Mouse (Mus musculus) neural tube, embryonic 11.5 days (tissue): ENCODE results near the gene Gtf2f1. TPM values are rescaled to one million over a fixed set of nuclear protein-coding genes. Genes with fewer than 3 reads are reported as not detected.

Experiments used
- ATAC-seq: fragments of 200-750 bp; cut with Nextera tagmentation; 2 replicates; pipeline ENCODE4 v1.8.0; 2017; ENCODE audit warnings: moderate number of reproducible peaks, mild to moderate bottlenecking, moderate TSS enrichment, moderate library complexity; ENCODE audit not compliant: insufficient read depth, low FRiP score, low TSS enrichment
- DNase-seq: peaks from one replicate; pipeline ENCODE4 v3.0.0-alpha.2; 2015; ENCODE audit warnings: low spot score
- H3K27ac ChIP-seq: fragments of 300-500 bp; sonication (generic); 2 replicates; pipeline ENCODE4 v1.5.1; 2014; ENCODE audit warnings: low read depth, mild to moderate bottlenecking, low read length
- H3K27me3 ChIP-seq: fragments of 300-500 bp; sonication (generic); 2 replicates; pipeline ENCODE4 v1.6.1; 2014; ENCODE audit warnings: mild to moderate bottlenecking, low read length, mixed read lengths; ENCODE audit not compliant: control insufficient read depth, insufficient read depth
- H3K36me3 ChIP-seq: fragments of 300-500 bp; sonication (generic); 2 replicates; pipeline ENCODE4 v1.6.1; 2014; ENCODE audit warnings: mild to moderate bottlenecking, low read length, moderate library complexity, mixed read lengths; ENCODE audit not compliant: control insufficient read depth, insufficient read depth
- H3K4me1 ChIP-seq: fragments of 300-500 bp; sonication (generic); 2 replicates; pipeline ENCODE4 v1.6.1; 2014; ENCODE audit warnings: low read length, mixed read lengths; ENCODE audit not compliant: control insufficient read depth, insufficient read depth
- H3K4me2 ChIP-seq: fragments of 300-500 bp; sonication (generic); 2 replicates; pipeline ENCODE4 v1.6.1; 2014; ENCODE audit warnings: low read depth, mild to moderate bottlenecking, moderate library complexity
- H3K4me3 ChIP-seq: fragments of 300-500 bp; sonication (generic); 2 replicates; pipeline ENCODE4 v1.5.1; 2014; ENCODE audit warnings: low read depth, low read length
- H3K9ac ChIP-seq: fragments of 300-500 bp; sonication (generic); 2 replicates; pipeline ENCODE4 v1.6.1; 2014; ENCODE audit warnings: mild to moderate bottlenecking, low read length
- H3K9me3 ChIP-seq: fragments of 300-500 bp; sonication (generic); 2 replicates; pipeline ENCODE4 v1.6.1; 2016; ENCODE audit warnings: low read length; ENCODE audit not compliant: control insufficient read depth
- WGBS: fragments of 180-500 bp; shearing (Covaris S2); extraction: QIAGEN DNeasy Blood & Tissue Kit; methylation state at CpG from one replicate; pipeline ENCODE4 v1.1.7; 2014; 5-methylcytosine and 5-hydroxymethylcytosine counted together
- polyA plus RNA-seq: library from polyadenylated mRNA; unstranded; fragments of >200 nt; fragmentation: Nextera tagmentation; extraction: Ambion mirVana; gene quantifications from 2 replicates; pipeline ENCODE4 v1.2.1, GENCODE M21; 2014

The Gtf2f1 gene
- polyA plus RNA-seq, 1 experiment from 2014 or later = 85.0 TPM

GRCm38 (mm10) chr17:56986105-56986805, 24.8 kb downstream of the Gtf2f1 start:
- ATAC-seq = no peak
- no peak for DNase-seq
- WGBS = 90% methylated on average over 3 of the region's 3 CpGs

GRCm38 (mm10) chr17:56985656-56986055, 25.4 kb downstream of the Gtf2f1 start:
- Histone ChIP-seq H3K27ac (no peak overlapping the region), H3K4me1 (no peaks in the 10 kb centered on the region), H3K4me2 (no peak overlapping the region), H3K36me3 (no peaks in the 10 kb centered on the region), H3K27me3 (no peaks in the 10 kb centered on the region), H3K9ac (no peak overlapping the region), H3K4me3 (no peak overlapping the region), H3K9me3 (no peaks in the 10 kb centered on the region)
- ATAC-seq (no peak), DNase-seq (no peak)
- 57% methylated on average over 3 of the region's 3 CpGs for WGBS

More at GRCm38 (mm10) chr17:56986105-56986805, 24.8 kb downstream of the Gtf2f1 start:
- no peaks in the 10 kb centered on the region for H3K9me3 ChIP-seq
- no peak overlapping the region for H3K27ac ChIP-seq
- no peaks in the 10 kb centered on the region for H3K4me1 ChIP-seq
- H3K4me3 ChIP-seq = no peak overlapping the region
- no peaks in the 10 kb centered on the region for H3K36me3 ChIP-seq
- no peak overlapping the region for H3K9ac ChIP-seq
- no peaks in the 10 kb centered on the region for H3K27me3 ChIP-seq
- no peak overlapping the region for H3K4me2 ChIP-seq

- no peaks in the 10 kb centered on the region for H3K9me3 ChIP-seq
- 85% methylated on average over 9 of the region's 9 CpGs for WGBS
These were observed 26.2 kb downstream of the Gtf2f1 start for GRCm38 (mm10) chr17:56984886-56985285.

GRCm38 (mm10) chr17:56982013-56982412, 29.1 kb downstream of the Gtf2f1 start, which contains the start of gene Acer1:
Gene Acer1 (minus strand): TSS chr17:56982126.
- 79% methylated on average over 5 of the region's 5 CpGs for WGBS
- Histone ChIP-seq H3K4me2 (no peak within 1 kb of the TSS), H3K4me1 (no peaks in the 10 kb centered on the region), H3K4me3 (no peak within 1 kb of the TSS), H3K9ac (no peak within 1 kb of the TSS), H3K36me3 (no peaks in the 10 kb centered on the region), H3K27me3 (no peaks in the 10 kb centered on the region), H3K9me3 (no peaks in the 10 kb centered on the region), H3K27ac (no peak within 1 kb of the TSS)
- no peak for ATAC-seq
- DNase-seq = no peak

More at GRCm38 (mm10) chr17:56984886-56985285, 26.2 kb downstream of the Gtf2f1 start:
- Histone ChIP-seq H3K36me3 (no peaks in the 10 kb centered on the region), H3K4me3 (no peak overlapping the region), H3K27ac (no peak overlapping the region), H3K4me1 (no peaks in the 10 kb centered on the region), H3K27me3 (no peaks in the 10 kb centered on the region), H3K4me2 (no peak overlapping the region), H3K9ac (no peak overlapping the region)
- no peak for DNase-seq
- ATAC-seq = no peak

DNA sequence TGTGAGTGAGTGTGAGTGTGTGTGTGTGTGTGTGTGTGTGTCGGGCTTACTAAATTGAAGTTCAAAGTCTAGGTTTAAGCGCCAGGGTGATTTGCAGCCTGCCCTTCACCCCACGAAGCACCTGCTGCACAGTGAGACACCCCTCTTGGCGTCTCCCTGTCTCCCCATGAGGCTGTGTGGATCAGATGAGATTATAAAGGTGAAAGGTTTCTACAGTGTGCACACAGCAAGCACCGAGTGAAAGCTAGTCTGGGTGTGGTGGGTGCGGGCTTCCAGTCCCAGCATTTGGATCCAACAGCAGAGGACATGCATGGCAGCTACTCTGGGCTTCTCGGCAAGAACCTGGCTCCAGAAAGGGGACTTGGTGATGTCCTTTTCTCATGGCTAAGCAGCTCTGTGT, 30.0 kb downstream of the Gtf2f1 start:
- WGBS = 74% methylated on average over 7 of the region's 7 CpGs
- no peak for ATAC-seq
- no peak overlapping the region for H3K4me2 ChIP-seq
- H3K4me3 ChIP-seq = no peak overlapping the region
- H3K27ac ChIP-seq = no peak overlapping the region
- no peaks in the 10 kb centered on the region for H3K9me3 ChIP-seq
- DNase-seq = no peak
- no peak overlapping the region for H3K9ac ChIP-seq
- H3K4me1 ChIP-seq = no peaks in the 10 kb centered on the region
- H3K36me3 ChIP-seq = no peaks in the 10 kb centered on the region
- no peaks in the 10 kb centered on the region for H3K27me3 ChIP-seq

GRCm38 (mm10) chr17:56979524-56979923, 31.6 kb downstream of the Gtf2f1 start:
- Histone ChIP-seq H3K4me1 (no peaks in the 10 kb centered on the region), H3K9me3 (no peaks in the 10 kb centered on the region), H3K27me3 (no peaks in the 10 kb centered on the region), H3K4me3 (no peak overlapping the region), H3K9ac (no peak overlapping the region), H3K27ac (no peak overlapping the region), H3K36me3 (no peaks in the 10 kb centered on the region), H3K4me2 (no peak overlapping the region)
- WGBS = 13% methylated on average over 7 of the region's 8 CpGs
- ATAC-seq = no peak
- no peak for DNase-seq

- no peak overlapping the region for H3K4me3 ChIP-seq
- ATAC-seq (no peak), DNase-seq (no peak)
- no peak overlapping the region for H3K9ac ChIP-seq
- H3K9me3 ChIP-seq = no peaks in the 10 kb centered on the region
- H3K27ac ChIP-seq = no peak overlapping the region
- H3K4me1 ChIP-seq = no peaks in the 10 kb centered on the region
- no peaks in the 10 kb centered on the region for H3K36me3 ChIP-seq
- H3K4me2 ChIP-seq = no peak overlapping the region
- H3K27me3 ChIP-seq = no peaks in the 10 kb centered on the region
- WGBS = 86% methylated on average over 8 of the region's 8 CpGs
These were observed 34.3 kb downstream of the Gtf2f1 start for GRCm38 (mm10) chr17:56976531-56977390.

DNA sequence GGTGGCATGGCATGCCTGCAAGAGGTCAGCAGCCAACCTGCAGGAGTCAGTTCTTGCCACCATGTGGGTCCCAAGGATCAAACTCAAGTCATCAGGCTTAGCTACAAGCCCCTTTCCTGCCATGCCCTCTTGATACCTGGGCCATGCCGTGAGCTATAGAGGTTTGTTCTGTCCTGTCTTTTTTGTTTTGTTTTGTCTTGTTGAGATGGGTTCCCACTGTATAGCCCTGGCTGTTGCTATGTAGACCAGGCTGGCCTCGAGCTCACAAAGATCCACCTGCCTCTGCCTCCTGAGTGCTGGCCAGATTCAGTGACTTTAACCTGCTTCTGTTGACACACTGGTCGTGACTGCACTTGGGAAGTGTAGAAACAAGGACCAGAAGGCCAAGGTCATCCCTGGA, 35.7 kb downstream of the Gtf2f1 start:
- H3K9me3 ChIP-seq = no peaks in the 10 kb centered on the region
- DNase-seq (no peak), ATAC-seq (no peak)
- H3K27ac ChIP-seq = no peak overlapping the region
- H3K4me2 ChIP-seq = no peak overlapping the region
- 78% methylated on average over 3 of the region's 3 CpGs for WGBS
- no peaks in the 10 kb centered on the region for H3K4me1 ChIP-seq
- H3K36me3 ChIP-seq = no peaks in the 10 kb centered on the region
- no peak overlapping the region for H3K9ac ChIP-seq
- no peak overlapping the region for H3K4me3 ChIP-seq
- no peaks in the 10 kb centered on the region for H3K27me3 ChIP-seq
